Mouse (Mus musculus) right cerebral cortex, postnatal 36 days (tissue): Measurements from ENCODE around the gene Ank2.
"Not testable (repeated sequence)": the region's sequence is repeated elsewhere in the genome, so short reads cannot be mapped to it uniquely, and the experiment has no call there.

Experiments
- DNase-seq, 2 experiments: peaks; one replicate each; pipeline ENCODE4 v3.0.0; 2022; ENCODE audit warnings: low spot score in 2 of 2, mixed read lengths in 1 of 2

Gene Ank2

DNA sequence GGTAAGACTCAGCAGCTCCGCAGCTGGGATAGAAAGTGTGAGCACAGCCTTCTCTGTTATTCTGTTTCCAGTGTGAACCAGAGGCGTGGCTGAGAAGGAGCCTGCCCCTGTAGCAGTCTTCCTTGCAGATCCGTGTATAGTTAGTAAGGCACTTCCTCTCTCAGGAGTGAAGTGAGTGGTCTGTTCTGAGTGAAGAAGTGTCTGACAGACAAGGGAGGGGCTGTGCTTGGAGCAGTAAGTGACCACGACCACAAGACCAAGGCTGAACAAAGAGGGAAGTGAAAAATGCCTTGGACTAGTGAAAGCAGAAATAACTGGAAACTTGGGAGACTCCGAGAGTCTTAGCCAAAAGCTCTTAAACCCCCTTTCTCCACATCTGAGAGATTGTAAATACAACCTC lies 143.9 kb downstream of the Ank2 start:
- DNase-seq = no peak

DNA sequence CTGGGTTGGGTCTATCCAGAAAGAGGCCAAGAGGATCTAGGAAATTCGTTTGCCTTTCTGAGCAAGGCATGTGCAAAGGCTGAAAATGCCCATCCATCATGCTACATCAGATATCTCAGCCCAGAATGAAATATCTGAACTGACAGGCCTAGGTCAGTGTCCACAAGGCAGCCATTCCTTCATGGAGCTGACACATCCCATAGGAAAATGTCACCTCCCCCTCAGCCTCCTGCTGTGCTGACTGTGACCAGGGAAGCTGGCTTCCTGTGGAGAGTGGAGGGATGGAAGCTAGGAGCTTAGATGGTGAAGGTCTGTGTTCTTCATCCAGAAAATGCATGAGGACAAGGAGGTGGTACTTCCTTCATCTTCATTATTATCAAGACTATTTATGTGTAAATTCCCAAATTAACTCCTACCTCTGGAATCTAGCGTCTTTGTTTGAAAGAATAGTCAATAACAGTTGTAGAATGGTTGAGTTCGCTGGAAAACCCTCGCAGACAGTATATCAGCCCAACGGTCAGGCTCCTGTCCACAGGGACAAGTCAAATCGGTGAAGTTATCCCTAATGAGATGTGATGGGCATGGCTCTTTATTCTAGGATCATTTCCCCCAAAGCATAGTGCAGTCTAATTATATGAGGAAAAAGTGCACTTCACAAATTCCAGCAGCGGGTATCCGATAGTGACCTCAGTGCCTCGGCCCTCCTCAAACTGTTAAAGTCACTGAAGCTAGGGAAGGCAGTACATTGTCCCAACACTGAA lies 148.4 kb downstream of the Ank2 start:
- no peak for DNase-seq

DNA sequence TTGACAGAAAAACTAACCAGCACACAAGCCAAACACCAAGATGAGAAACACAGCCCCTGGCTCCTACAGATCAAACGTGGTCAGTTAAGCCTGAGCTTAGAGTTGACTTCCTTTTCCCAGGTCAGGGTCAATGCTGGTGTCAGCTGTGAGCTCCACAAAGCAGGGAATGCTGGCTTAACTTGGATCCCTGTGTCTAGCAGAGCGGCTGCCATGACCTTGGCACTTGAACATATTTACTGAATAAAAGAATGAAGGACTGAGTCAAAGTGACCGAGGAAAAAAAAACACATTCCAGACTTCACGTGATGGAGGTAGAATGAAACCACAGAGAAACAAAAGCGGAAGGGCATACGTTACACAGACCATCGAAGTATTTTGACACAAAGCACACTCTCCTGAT lies 150.2 kb downstream of the Ank2 start:
- DNase-seq = no peak

DNA sequence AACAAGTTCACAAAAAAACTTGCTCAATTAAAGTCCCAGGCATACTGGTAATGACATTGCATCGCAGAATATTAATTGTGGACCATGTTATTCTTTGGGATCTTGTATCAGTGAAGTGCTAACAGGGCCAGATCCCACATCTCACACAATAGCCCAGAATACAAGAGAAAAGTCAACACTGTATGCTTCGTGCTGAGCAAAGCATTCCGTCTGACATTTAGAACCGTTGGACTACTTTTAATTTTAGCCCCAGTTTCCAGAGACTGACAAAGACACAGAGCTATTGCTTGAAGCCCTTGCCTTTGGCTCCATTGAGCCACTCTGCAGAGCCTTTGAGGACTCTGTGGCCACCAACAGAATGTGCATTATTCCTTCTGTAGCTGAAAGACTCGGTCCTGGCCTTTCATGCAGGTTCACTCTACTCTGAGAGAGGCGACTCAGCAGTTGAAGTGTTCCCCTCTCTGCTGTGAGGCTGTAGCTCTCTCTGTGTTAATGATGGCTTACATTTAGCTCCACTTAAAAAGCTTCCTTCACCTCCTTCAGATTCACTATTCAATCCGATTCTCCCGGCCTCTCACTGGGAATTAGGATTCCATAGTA lies 153.2 kb downstream of the Ank2 start:
- DNase-seq = no peak

DNA sequence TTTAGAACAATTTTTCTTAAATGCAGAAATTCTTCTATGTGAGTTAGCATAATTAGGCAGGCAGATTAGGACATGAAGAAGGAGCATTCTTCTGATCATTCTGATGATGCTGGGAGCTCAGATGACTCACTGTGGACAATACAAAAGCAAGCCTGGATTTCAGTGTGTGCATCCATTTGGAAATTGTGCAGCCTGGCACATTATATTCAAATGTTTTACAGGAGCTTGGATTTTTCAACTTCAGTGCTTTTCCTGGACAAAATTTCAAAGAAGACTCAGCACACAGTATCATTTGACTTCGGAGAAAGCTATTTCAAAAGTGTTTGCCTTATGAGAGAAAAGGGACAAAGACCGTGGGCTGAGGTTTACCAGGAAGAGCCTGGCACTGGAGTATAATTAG lies 157.8 kb downstream of the Ank2 start:
- no peak for DNase-seq

DNA sequence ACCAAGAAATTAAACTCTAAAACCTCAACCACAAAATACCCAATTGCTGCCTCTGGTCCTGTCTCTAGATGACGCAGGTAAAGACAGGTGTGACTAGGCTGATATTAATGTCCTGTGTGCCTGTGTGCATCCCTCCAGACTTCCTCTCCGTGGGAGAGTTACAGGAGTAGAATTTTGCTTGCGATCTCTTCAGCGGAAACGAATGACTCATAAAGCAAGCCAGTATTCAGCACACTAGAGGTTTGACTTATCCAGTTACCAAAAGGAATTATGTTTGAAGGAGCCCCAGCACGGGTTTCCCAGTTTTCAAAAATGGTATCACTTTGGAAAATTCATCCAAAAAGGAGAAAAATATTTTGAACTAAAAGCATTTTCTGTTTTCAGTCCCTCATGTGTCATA lies 164.3 kb downstream of the Ank2 start:
- DNase-seq = no peak

DNA sequence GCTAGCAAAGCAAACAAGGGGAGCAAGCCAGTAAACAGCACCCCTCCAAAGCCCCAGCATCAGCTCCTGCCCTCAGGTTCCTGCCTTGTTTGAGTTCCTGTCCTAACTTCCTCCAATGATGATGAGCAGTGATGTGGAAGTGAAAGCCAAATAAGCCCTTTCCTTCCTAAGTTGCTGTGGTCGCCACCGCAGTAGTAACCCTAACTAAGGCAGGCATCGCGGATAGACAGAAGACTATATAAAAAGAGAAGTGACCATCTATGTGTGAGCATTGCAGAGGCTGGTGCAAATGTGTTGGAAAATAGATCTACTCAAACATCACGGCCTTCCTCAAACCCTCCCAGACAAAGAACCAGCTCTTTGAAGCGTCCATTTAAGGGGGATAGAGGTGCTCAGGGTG lies 167.6 kb downstream of the Ank2 start:
- DNase-seq = no peak

DNA sequence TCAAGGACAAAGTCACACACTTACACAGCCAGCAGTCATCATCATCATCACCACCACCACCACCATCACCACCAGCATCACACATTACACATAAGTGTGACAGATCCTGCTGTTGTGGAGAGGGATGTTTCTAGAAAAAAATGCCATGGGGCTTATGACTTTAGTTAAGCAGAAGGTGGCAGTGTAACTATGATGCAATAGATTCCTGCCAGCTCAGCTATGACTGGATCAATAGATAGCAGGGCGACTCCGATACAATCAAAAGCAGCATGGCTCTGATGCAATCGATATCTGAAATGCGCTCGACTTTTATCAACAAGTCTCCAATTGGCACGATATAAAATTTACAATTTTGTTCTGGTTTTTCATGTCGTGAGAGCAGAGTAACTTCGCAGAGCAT lies 172.8 kb downstream of the Ank2 start:
- DNase-seq = no peak

DNA sequence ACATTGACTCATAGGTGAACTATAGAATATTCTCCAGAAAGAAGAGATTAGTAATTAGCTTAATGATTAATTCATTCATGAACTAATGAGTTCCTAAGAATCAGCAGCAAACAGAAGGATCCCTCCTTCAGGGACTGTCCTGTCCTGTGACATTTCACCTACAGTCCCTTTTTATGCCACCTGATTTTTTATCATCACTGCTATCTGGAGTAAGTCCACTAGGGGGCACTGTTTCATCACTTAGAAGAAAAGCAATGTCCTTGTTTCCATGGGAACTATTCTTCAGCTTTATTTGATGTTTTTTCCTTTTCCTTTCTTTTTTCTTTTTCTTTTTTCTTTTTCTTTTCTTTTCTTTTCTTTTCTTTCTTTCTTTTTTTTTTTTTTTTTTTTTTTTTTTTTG lies 176.3 kb downstream of the Ank2 start:
- peak in 1 of 2 experiments; percentile 31 for DNase-seq

DNA sequence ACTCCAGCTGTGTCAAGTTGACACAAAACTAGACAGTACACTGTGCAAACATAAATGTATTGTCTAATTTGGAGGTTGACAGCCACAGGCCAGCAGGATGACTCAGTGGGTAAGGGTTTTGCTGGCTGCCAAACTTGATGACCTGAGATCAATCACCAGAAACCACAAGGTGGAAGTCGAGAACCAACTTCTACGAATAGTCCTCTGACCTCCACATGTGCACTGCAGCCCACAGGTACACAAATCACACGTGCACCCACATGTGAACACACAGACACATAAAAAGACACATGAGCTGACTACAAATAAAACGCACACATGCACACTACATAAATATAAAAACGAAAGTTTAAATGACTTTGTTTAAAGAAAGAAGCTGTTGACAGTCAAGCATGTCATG lies 177.5 kb downstream of the Ank2 start:
- DNase-seq = no peak

DNA sequence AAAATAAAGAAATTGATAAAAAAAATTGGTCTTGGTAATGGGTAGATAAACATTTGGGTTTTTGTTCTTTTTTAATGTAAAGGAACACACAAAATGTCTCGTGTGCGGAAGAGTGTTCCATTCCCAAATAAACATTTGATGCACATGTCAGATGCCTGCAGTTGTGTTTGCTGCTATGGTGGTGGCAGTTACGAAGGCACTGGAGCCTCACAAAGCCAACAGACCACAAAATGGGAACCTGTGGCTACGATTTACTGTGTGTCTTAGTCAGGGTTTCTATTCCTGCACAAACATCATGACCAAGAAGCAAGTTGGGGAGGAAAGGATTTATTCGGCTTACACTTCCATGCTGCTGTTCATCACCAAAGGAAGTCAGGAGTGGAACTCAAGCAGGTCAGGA lies 178.1 kb downstream of the Ank2 start:
- not testable (repeated sequence) for DNase-seq

DNA sequence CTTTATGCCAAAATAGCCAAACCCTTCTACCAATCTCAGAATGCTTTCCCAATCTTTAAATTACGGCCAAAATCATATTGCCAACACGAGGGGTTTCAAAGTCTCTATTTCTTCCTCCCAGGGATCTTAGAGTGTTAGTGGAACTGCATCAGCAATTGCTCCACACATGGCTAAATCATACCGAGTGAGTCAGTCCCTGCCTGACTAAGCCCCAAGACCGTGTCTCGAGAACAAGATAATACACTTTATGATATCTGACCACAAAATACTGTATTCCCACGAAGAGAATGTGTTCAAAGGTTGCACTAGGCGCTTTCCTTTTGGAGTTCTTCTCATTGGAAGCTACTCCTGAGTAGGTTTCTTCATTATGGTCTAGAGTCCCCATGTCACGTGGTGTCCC lies 178.8 kb downstream of the Ank2 start:
- no peak for DNase-seq

DNA sequence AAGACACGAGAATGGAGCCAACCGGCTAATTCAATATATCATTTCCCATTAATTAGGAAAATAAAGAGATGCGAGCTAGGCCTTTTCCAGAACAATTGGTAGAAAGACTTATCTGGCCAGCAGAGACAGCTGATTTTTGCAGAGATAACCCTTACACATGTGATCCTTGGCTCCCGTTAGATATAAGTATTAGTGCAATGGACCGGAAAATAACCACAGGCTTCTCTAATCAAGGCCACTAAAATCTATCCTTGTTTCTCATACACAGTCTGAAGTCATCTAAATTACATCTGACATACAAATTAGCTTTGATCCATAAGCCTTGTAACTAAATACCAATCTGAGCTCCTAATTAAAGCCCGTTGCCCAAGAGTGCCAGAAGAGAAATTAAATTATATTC lies 181.5 kb downstream of the Ank2 start:
- no peak for DNase-seq

DNA sequence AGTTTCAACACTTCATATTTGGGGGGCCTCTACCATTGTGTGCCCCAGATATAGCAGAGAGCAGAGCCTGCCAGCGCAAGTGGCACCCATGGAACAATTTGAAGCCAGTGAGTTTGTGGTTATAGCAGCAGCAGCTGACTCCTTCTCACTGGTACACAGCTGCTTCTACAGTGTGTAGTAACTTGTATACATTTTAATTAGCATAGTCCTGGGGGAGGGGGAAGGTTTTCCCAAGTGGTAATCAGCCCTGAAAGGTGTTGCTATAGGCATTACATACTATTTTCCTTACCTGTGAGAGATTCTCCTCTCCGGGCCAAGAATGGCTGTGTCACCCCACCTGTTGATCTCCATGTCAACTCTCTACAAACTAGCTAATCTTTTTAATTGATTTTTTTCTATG lies 182.4 kb downstream of the Ank2 start:
- DNase-seq = no peak

DNA sequence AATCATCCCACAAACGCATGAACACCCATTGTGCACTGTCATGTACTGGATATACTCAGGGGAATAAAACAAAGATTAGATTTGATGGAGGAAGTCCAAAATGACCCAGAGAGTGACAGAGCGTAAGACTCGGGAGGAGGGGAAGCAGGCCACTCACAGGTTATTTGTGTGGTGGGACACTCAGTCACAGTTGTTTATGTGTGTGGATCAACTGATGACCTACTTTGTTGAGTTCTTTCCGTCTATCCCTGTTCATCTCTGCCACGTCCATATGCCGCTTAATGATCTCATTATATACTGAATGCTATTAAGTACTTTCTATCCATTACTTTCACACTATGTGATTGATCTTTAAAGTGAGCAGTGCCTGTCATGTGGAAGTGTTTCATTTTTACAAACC lies 187.6 kb downstream of the Ank2 start:
- DNase-seq = no peak

DNA sequence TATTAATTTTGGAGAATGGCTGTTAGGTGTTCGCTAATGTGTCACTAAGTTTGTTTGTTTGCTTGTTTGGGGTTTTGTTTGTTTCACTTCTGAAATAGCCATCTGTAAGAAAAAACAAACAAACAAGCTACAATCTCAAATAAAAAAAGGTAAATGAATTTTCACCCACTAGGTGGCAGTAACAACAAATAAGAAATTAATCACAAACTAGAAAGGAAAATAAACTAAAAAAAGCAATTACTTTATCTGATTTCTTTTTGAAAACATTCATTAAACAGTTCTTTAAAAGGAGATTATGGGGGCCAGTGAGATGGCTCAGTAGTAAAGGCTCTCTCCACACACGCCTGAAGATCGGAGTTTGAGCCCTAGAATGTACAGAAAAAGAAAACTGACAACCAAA lies 189.1 kb downstream of the Ank2 start:
- DNase-seq = no peak

DNA sequence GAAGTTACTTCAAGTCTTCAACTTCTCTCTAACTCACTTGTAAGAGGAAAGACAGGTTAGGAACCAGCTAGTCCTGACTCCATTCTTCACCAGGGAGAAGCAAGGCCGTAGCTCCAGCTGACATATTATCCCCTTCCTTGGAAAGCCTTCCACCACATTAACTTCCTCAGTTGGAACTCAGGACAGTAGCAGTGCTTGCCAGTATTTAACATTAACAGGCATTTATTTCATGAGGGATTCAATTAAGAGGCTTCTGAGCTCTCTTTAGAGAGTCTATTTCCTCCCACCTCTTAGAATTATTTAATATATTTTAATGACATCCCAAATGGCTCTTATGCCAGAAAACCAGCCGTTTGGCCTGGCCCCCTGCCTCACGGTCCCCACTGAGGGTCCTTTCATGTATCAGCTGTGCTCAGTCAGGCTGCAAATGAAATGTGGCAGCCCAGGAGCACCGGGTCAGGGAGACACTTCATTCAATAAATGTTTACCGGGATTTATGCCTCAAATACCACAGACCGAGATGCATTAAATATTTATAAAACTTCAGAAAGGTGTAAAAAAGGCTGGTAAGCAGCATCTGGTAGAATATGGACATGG lies 195.1 kb downstream of the Ank2 start:
- DNase-seq = no peak

DNA sequence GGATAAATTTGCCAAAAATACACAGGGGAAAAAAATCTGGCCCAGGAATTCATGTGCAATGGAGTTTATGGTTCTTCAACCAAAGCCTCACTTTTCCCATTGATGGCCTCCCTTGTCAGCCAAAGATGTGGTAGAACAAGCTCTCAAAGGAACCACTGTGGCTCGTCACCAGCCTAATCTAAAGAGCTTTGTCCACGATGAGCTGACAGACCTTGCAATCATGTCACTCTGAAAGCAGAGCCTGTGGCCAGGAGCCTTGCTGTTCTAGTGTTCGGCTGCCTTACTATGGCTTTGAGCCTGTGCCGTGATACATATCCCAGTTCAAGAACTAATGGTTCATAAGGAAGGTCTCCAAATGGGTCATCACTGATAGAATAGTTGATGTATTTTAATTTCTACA lies 196.1 kb downstream of the Ank2 start:
- DNase-seq = no peak

DNA sequence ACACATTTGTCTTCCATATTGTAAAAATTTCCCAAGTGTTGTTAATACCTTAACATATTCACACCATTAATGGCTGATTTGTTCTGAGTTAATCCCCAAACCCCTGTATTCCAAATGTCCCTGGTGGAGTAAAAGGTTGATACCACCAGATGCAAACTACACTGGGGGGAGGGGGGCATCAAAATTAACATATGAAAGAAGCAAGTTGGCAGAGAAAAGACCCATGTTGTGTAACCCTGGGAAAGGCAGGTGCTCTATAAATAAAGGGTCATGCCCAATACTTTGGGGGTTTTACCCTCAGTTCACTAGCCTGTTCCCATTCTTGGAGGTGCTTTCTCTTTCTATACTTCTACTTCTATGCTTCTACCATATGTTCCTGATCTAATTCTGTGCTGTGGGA lies 198.4 kb downstream of the Ank2 start:
- DNase-seq = no peak

DNA sequence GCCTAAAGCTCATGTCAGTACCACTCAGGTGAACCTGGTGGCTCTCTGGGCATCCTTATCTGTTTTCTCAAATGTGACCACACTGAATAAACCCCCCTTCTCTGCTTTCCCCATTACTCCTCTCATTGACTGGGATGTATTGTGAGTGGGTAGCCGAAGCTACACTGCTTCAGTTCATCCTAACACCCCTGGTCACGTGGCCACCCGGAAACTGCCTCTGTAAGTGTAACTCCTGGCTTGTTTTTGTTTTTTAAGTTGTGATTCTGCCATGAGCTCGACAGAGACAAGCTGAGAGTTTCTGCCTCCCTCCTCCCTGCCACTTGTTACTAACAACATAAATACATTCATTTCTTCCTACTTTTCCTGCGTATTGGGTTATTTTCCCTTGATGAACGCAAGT lies 203.2 kb downstream of the Ank2 start:
- DNase-seq = no peak

DNA sequence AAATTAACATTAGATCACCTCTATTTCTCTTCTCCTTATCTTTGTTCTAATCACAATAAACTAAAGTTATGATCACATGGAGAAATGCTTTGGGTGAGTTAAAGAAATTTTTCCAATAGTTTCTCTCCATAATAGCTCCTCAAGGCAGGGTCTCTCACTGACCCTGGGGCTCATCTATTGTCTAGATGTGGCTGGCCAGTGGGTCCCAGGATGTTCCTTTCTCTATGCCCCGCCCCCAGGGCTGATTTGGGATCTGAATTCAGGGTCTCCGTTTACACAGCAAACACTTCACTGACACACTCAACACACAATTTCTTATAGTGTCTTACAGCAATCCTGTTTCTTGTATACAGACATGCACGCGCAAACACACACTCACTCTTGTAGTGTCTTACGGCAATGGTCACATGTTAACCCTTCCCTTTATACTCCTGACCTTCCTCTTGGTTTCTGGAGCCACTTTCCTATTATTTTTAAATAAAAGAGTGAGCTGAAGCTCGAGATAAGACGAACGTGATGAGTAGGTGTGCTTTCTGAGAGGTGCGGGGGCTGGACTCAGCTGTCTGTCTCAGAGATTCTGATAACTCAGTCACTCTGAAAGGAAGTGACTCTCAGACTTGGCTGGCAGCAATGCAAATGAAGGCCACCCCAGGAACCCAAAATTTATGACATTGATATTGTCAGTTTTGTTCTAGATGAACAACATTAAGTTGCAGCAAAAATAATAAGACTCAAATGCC lies 204.4 kb downstream of the Ank2 start:
- DNase-seq = no peak

DNA sequence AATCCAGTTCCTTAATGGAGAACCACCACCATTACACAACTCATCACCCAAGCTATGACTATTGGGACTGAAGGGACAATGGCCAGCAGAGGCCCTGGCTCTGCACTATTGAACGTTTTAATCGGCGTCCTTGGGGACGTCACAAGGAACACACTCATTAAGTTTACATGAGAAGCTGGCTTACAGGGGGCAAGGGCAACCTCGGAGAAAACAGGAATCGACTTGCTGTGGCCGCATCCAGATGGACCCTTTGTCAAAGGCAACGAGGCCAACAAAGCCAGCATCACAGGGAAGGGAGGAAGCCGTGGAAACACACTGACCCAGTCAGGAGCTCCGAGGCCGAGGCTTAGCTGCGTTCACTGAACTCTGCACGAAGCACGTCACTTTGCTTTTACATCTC lies 205.1 kb downstream of the Ank2 start:
- DNase-seq = no peak

DNA sequence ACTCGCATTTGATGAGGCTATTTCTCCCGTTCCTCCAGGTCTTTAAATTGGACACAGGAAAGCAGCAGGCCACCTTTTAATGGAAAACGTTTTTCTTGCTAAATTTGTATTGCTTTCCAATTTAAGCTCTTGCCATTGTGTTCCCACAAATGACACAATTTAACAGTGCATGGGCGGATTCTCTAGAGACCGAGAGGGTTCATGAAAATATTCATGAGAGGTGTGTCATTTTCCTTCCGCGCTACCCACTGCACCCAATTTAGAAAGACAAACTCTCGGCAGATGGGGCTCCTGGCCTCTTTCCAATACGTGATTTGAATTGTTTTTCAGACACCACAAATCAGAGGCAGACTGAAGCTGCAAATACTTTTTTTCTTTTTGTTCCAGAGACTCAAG lies 205.7 kb downstream of the Ank2 start:
- DNase-seq = peak; percentile 78 to 88
